Mouse (Mus musculus): ENCODE data around the gene Cd164.

Cd164 gene

GRCm38 (mm10) chr10:41518981-41519618, at the start of gene Cd164:
Cd164 (plus strand) TSS chr10:41519414.
- DNase-seq, result peak; percentile 98

- DNase-seq, result no peak
Observed at GRCm38 (mm10) chr10:41470693-41471092, 48.5 kb upstream of the Cd164 start.

- no peak for DNase-seq
Observed at GRCm38 (mm10) chr10:41472534-41472933, 46.7 kb upstream of the Cd164 start.

GRCm38 (mm10) chr10:41472962-41473481, 46.2 kb upstream of the Cd164 start:
- no peak for DNase-seq

GRCm38 (mm10) chr10:41473782-41474468, 45.3 kb upstream of the Cd164 start:
- DNase-seq, result no peak

- DNase-seq, result no peak
Observed at GRCm38 (mm10) chr10:41474981-41475391, 44.2 kb upstream of the Cd164 start.

GRCm38 (mm10) chr10:41476171-41477017, 42.8 kb upstream of the Cd164 start, which contains the start of gene Mical1:
Mical1 (plus strand) TSS chr10:41476314.
- DNase-seq, result peak; percentile 78

- DNase-seq, result peak; percentile 87
Observed at GRCm38 (mm10) chr10:41477018-41477277, 42.3 kb upstream of the Cd164 start.

- peak; percentile 93 for DNase-seq
Observed at GRCm38 (mm10) chr10:41477278-41478181, 41.7 kb upstream of the Cd164 start.

GRCm38 (mm10) chr10:41479961-41480360, 39.3 kb upstream of the Cd164 start:
- no peak for DNase-seq

- no peak for DNase-seq
Observed at GRCm38 (mm10) chr10:41480938-41481880, 38.0 kb upstream of the Cd164 start.

- DNase-seq, result no peak
Observed at GRCm38 (mm10) chr10:41482446-41482845, 36.8 kb upstream of the Cd164 start.

- DNase-seq, result no peak
Observed at GRCm38 (mm10) chr10:41485778-41486177, 33.4 kb upstream of the Cd164 start.

- DNase-seq, result no peak
Observed at GRCm38 (mm10) chr10:41486506-41487170, 32.6 kb upstream of the Cd164 start.

GRCm38 (mm10) chr10:41488877-41489276, 30.3 kb upstream of the Cd164 start:
- no peak for DNase-seq

- no peak for DNase-seq
Observed at GRCm38 (mm10) chr10:41489294-41489693, 29.9 kb upstream of the Cd164 start.

GRCm38 (mm10) chr10:41489708-41490517, 29.3 kb upstream of the Cd164 start, which contains the start of the genes Smpd2 and Ppil6:
Smpd2 (minus strand) TSS chr10:41490369.
Ppil6 (plus strand) TSS chr10:41490439.
- peak; percentile 97 for DNase-seq

GRCm38 (mm10) chr10:41490518-41490873, 28.7 kb upstream of the Cd164 start:
- no peak for DNase-seq

GRCm38 (mm10) chr10:41491111-41491510, 28.1 kb upstream of the Cd164 start:
- DNase-seq, result peak; percentile 50

GRCm38 (mm10) chr10:41500941-41501340, 18.3 kb upstream of the Cd164 start:
- peak; percentile 30 for DNase-seq

All from retina, postnatal 1 day (tissue).